Mouse (Mus musculus): Measurements from ENCODE around the gene Trdn. TPM values are rescaled to one million over a fixed set of nuclear protein-coding genes. Genes with fewer than 3 reads are reported as not detected.

Trdn gene
- polyA plus RNA-seq, 1 experiment from 2014 or later: 0.33 TPM

- Histone ChIP-seq H3K4me3 (replicated peaks; ENCODE audit: low read length) (no peak overlapping the region), H3K36me3 (ENCODE audit: control insufficient read depth, insufficient read depth) (no peaks in the 10 kb centered on the region), H3K9ac (replicated peaks; ENCODE audit: low read depth, low read length) (no peak overlapping the region), H3K4me2 (ENCODE audit: low read length) (no peak overlapping the region), H3K27me3 (replicated peaks; ENCODE audit: control insufficient read depth, insufficient read depth, low read length) (no peaks in the 10 kb centered on the region), H3K4me1 (replicated peaks; ENCODE audit: control insufficient read depth, insufficient read depth, low read length) (no peaks in the 10 kb centered on the region), H3K27ac (ENCODE audit: low read length) (no peak overlapping the region), H3K9me3 (ENCODE audit: control insufficient read depth, low read length) (no peaks in the 10 kb centered on the region)
- ATAC-seq: no peak
- 24% methylated on average over 2 of the region's 2 CpGs for WGBS
Observed at GRCm38 (mm10) chr10:33304982-33305381, 224.6 kb downstream of the Trdn start.

DNA sequence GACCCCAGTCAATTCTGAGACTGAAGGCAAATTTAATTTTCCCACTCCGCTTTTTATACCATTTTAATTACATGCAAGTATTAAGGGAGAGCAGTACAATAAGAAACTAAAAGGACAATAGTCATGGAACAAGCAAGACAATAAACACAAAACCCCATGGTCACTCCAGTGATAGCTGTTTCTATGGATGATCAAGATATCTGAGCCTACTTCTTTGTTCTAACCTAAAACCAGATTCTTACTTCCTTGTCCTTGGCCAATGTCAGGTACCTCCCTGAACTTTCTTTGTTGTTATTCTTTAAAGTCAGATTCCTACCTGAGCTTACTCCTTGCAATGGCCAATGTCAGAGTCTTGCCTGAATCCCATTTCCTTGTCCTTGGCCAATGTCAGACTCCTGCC lies 272.7 kb downstream of the Trdn start:
- 78% methylated on average over 1 of the region's 1 CpGs for WGBS
- H3K4me2 ChIP-seq (ENCODE audit: low read length): no peak overlapping the region
- no peaks in the 10 kb centered on the region for H3K36me3 ChIP-seq (ENCODE audit: control insufficient read depth, insufficient read depth)
- H3K9ac ChIP-seq (replicated peaks; ENCODE audit: low read depth, low read length): no peak overlapping the region
- no peak overlapping the region for H3K4me3 ChIP-seq (replicated peaks; ENCODE audit: low read length)
- no peaks in the 10 kb centered on the region for H3K27me3 ChIP-seq (replicated peaks; ENCODE audit: control insufficient read depth, insufficient read depth, low read length)
- H3K27ac ChIP-seq (ENCODE audit: low read length): no peak overlapping the region
- ATAC-seq: no peak
- H3K4me1 ChIP-seq (replicated peaks; ENCODE audit: control insufficient read depth, insufficient read depth, low read length): no peaks in the 10 kb centered on the region
- no peaks in the 10 kb centered on the region for H3K9me3 ChIP-seq (ENCODE audit: control insufficient read depth, low read length)

GRCm38 (mm10) chr10:33366521-33366920 lies 286.2 kb downstream of the Trdn start:
- H3K4me2 ChIP-seq (ENCODE audit: low read length): no peak overlapping the region
- no peaks in the 10 kb centered on the region for H3K36me3 ChIP-seq (ENCODE audit: control insufficient read depth, insufficient read depth)
- no peak overlapping the region for H3K27ac ChIP-seq (ENCODE audit: low read length)
- H3K9ac ChIP-seq (replicated peaks; ENCODE audit: low read depth, low read length): no peak overlapping the region
- no peak for ATAC-seq
- H3K4me1 ChIP-seq (replicated peaks; ENCODE audit: control insufficient read depth, insufficient read depth, low read length): no peaks in the 10 kb centered on the region
- H3K4me3 ChIP-seq (replicated peaks; ENCODE audit: low read length): no peak overlapping the region
- no peaks in the 10 kb centered on the region for H3K9me3 ChIP-seq (ENCODE audit: control insufficient read depth, low read length)
- no peaks in the 10 kb centered on the region for H3K27me3 ChIP-seq (replicated peaks; ENCODE audit: control insufficient read depth, insufficient read depth, low read length)

DNA sequence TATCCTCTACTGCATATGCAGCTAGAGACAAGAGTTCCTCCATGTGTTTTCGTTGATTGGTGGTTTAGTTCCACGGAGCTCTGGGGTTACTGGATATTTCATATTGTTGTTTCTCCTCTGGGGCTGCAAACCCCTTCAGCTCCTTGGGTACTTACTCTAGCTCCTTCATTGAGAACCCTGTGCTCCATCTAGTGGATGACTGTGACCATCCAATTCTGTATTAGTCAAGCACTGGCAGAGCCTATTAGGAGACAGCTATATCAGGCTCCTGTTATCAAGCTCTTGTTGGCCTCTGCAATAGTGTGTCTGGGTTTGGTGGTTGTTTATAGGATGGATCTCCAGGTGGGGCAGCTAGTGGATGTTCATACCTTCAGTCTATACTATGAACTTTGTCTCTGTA lies 290.2 kb downstream of the Trdn start:
- Histone ChIP-seq H3K4me1 (replicated peaks; ENCODE audit: control insufficient read depth, insufficient read depth, low read length) (no peaks in the 10 kb centered on the region), H3K27ac (ENCODE audit: low read length) (no peak overlapping the region), H3K27me3 (replicated peaks; ENCODE audit: control insufficient read depth, insufficient read depth, low read length) (no peaks in the 10 kb centered on the region), H3K9me3 (ENCODE audit: control insufficient read depth, low read length) (no peaks in the 10 kb centered on the region), H3K4me3 (replicated peaks; ENCODE audit: low read length) (no peak overlapping the region), H3K4me2 (ENCODE audit: low read length) (no peak overlapping the region), H3K9ac (replicated peaks; ENCODE audit: low read depth, low read length) (no peak overlapping the region), H3K36me3 (ENCODE audit: control insufficient read depth, insufficient read depth) (no peaks in the 10 kb centered on the region)
- no peak for ATAC-seq
- WGBS: 73% methylated on average over 2 of the region's 2 CpGs

DNA sequence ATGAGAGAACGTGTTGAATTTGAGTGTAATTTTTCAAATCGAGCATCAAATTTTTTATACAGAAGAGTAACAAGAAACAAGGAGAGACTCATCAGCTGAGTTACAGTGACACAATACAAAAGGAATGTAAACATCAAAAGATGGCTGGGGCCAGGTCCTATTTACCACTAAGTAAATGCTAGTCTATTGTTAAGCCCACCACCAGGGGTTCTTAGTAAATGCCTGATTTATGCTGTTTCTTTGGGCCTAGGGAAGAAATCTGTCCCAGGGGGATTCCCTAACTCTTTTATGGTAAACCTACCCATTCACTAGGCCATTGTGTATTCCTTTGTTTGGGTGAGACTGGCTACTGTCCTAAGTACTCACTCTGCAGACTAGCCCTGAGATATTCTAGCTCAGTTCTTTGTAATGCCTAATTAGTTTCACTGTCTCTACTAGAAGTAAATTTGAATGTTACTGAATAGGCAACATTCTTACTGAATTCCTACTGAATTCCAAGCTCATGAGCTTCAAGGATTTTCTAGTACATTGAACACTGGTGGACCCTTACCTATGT lies 295.2 kb downstream of the Trdn start:
- ATAC-seq: no peak

More for the DNA sequence above, 295.2 kb downstream of the Trdn start:
- Histone ChIP-seq H3K4me1 (replicated peaks; ENCODE audit: control insufficient read depth, insufficient read depth, low read length) (no peaks in the 10 kb centered on the region), H3K27ac (ENCODE audit: low read length) (no peak overlapping the region), H3K4me2 (ENCODE audit: low read length) (no peak overlapping the region), H3K9me3 (ENCODE audit: control insufficient read depth, low read length) (no peaks in the 10 kb centered on the region), H3K27me3 (replicated peaks; ENCODE audit: control insufficient read depth, insufficient read depth, low read length) (no peaks in the 10 kb centered on the region), H3K9ac (replicated peaks; ENCODE audit: low read depth, low read length) (no peak overlapping the region), H3K36me3 (ENCODE audit: control insufficient read depth, insufficient read depth) (no peaks in the 10 kb centered on the region), H3K4me3 (replicated peaks; ENCODE audit: low read length) (no peak overlapping the region)
- 71% methylated on average over 2 of the region's 2 CpGs for WGBS

Other genes with a start within 250 kb of the Trdn start
- gene Nkain2, start 190.1 kb upstream of the Trdn start, polyA plus RNA-seq (2015; fragmentation: Nextera tagmentation; extraction: Ambion mirVana): 14.5 and 16.8 TPM in 2 replicates

Measured in forebrain, embryonic 16.5 days (tissue).